In genomic region chr4:43705991-43706390, GRCm38 (mm10) we compare ENCODE assay signal across 29 mouse cellular contexts. TPM values are rescaled to one million over a fixed set of nuclear protein-coding genes. Genes with fewer than 3 reads are reported as not detected.
A peak's percentile ranks its signal among the peaks of the same experiment; 100 is the strongest.
DNase-seq lines count a peak whose midpoint lies in the region; ATAC-seq lines count a peak whose summit lies in the region.
"Had no signal": no experiment of that assay in that cellular context is flagged by ENCODE, and none has a peak within 500 bp of the region (broad histone marks: within the 10 kb centered on the region; RNA-seq: fewer than 3 reads in every experiment).

No protein-coding gene starts in this region.

- H3K27ac ChIP-seq in hindbrain, embryonic 10.5 days: 0 out of 2 replicates have a peak overlapping the region, but pooled peaks have one; percentile 16
- H3K27ac ChIP-seq in hindbrain, embryonic 16.5 days (ENCODE audit: low read depth, low read length): no peak overlapping the region
- H3K27ac ChIP-seq in kidney, embryonic 16.5 days (ENCODE audit: low read length): no peak overlapping the region
- H3K27ac ChIP-seq: embryonic facial prominence, embryonic 10.5 days; embryonic facial prominence, embryonic 12.5 days; forebrain, embryonic 13.5 days had no signal

- H3K36me3 ChIP-seq in hindbrain, embryonic 10.5 days: no peaks in the 10 kb centered on the region
- H3K36me3 ChIP-seq in hindbrain, embryonic 16.5 days (ENCODE audit: control insufficient read depth, insufficient read depth, low read length): no peaks in the 10 kb centered on the region
- H3K36me3 ChIP-seq in kidney, embryonic 16.5 days (ENCODE audit: insufficient read depth, low read length): no peaks in the 10 kb centered on the region
- no peaks in the 10 kb centered on the region for H3K36me3 ChIP-seq in megakaryocyte, embryonic 14.5 days (replicated peaks; ENCODE audit: low read length)
- H3K36me3 ChIP-seq: embryonic facial prominence, embryonic 10.5 days; embryonic facial prominence, embryonic 12.5 days; G1E had no signal

- no peak for DNase-seq in hindbrain, embryonic 10.5 days (ENCODE audit: low spot score)
- peak; percentile 50 to 64 for DNase-seq in kidney, postnatal 25 days
- peak; percentile 61 for DNase-seq in testis, postnatal 10 days (ENCODE audit: low spot score)
- DNase-seq in testis, postnatal 14 days (ENCODE audit: low spot score): no peak
- DNase-seq: adrenal gland, adult 8-10 months; adrenal gland, postnatal 14 days; adrenal gland, postnatal 36 days; B cell, adult 2 months; cerebellum, adult 11-12 months; cerebellum, adult 2 months; cerebellum, adult 9-10 months; cerebellum, postnatal 10 days; cerebellum, postnatal 25 days had no signal

- no peaks in the 10 kb centered on the region for H3K27me3 ChIP-seq in hindbrain, embryonic 10.5 days (ENCODE audit: insufficient read depth, poor library complexity, severe bottlenecking)
- no peaks in the 10 kb centered on the region; the same call in 1 of the 2 replicates for H3K27me3 ChIP-seq in hindbrain, embryonic 16.5 days (replicated peaks; ENCODE audit: control insufficient read depth, insufficient read depth, low read length)
- no peaks in the 10 kb centered on the region for H3K27me3 ChIP-seq in kidney, embryonic 16.5 days (ENCODE audit: insufficient read depth, low read length)
- H3K27me3 ChIP-seq in megakaryocyte, embryonic 14.5 days (replicated peaks): peaks cover 62% of the 10 kb centered on the region
- H3K27me3 ChIP-seq: embryonic facial prominence, embryonic 12.5 days; forebrain, embryonic 13.5 days; Patski had no signal

- no peak overlapping the region for H3K4me3 ChIP-seq in hindbrain, embryonic 10.5 days
- H3K4me3 ChIP-seq in hindbrain, embryonic 16.5 days (ENCODE audit: low read length): no peak overlapping the region
- no peak overlapping the region for H3K4me3 ChIP-seq in kidney, embryonic 16.5 days (ENCODE audit: low read length)
- peak overlapping the region; percentile 38 for H3K4me3 ChIP-seq in megakaryocyte, embryonic 14.5 days (replicated peaks)
- H3K4me3 ChIP-seq: embryonic facial prominence, embryonic 10.5 days; embryonic facial prominence, embryonic 12.5 days; forebrain, embryonic 13.5 days had no signal

- 88% methylated on average over 13 of the region's 13 CpGs for WGBS in hindbrain, embryonic 10.5 days
- 81% methylated on average over 13 of the region's 13 CpGs for WGBS in hindbrain, embryonic 16.5 days
- WGBS in kidney, embryonic 16.5 days: 69% methylated on average over 13 of the region's 13 CpGs

- no peak overlapping the region for H3K9ac ChIP-seq in hindbrain, embryonic 16.5 days (ENCODE audit: low read depth, low read length)
- no peak overlapping the region for H3K9ac ChIP-seq in kidney, embryonic 16.5 days (replicated peaks; ENCODE audit: low read length)
- H3K9ac ChIP-seq: embryonic facial prominence, embryonic 12.5 days; forebrain, embryonic 13.5 days had no signal

- no peaks in the 10 kb centered on the region for H3K9me3 ChIP-seq in hindbrain, embryonic 10.5 days
- H3K9me3 ChIP-seq in hindbrain, embryonic 16.5 days (ENCODE audit: control insufficient read depth, low read length): no peaks in the 10 kb centered on the region
- H3K9me3 ChIP-seq in kidney, embryonic 16.5 days (ENCODE audit: low read length): no peaks in the 10 kb centered on the region
- no peaks in the 10 kb centered on the region for H3K9me3 ChIP-seq in megakaryocyte, embryonic 14.5 days
- H3K9me3 ChIP-seq: embryonic facial prominence, embryonic 10.5 days; embryonic facial prominence, embryonic 12.5 days; forebrain, embryonic 13.5 days; G1E had no signal

- H3K4me2 ChIP-seq in hindbrain, embryonic 16.5 days (ENCODE audit: low read length): no peak overlapping the region
- H3K4me2 ChIP-seq in kidney, embryonic 16.5 days (replicated peaks; ENCODE audit: low read depth, low read length): no peak overlapping the region
- H3K4me2 ChIP-seq: embryonic facial prominence, embryonic 12.5 days; forebrain, embryonic 13.5 days had no signal

- ATAC-seq in hindbrain, embryonic 16.5 days: no peak
- ATAC-seq in kidney, embryonic 16.5 days (ENCODE audit: low FRiP score, low TSS enrichment): no peak
- ATAC-seq in megakaryocyte, adult 5-6 weeks (ENCODE audit: poor library complexity, severe bottlenecking): no peak
- ATAC-seq: activated CD4-positive, CD25-positive, alpha-beta regulatory T cell, adult 4 months; CD4-positive, CD25-positive, alpha-beta regulatory T cell, adult 4 months; forebrain, embryonic 13.5 days; Patski had no signal

- H3K4me1 ChIP-seq in hindbrain, embryonic 10.5 days (replicated peaks): peaks cover 8% of the 10 kb centered on the region
- no peaks in the 10 kb centered on the region for H3K4me1 ChIP-seq in hindbrain, embryonic 16.5 days (ENCODE audit: control insufficient read depth, insufficient read depth, low read depth, low read length)
- H3K4me1 ChIP-seq in kidney, embryonic 16.5 days (ENCODE audit: insufficient read depth, low read length): 0 out of 2 replicates have a peak, but pooled peaks cover 4% of the 10 kb centered on the region
- H3K4me1 ChIP-seq in megakaryocyte, embryonic 14.5 days: no peaks in the 10 kb centered on the region; the same call in 1 of the 2 replicates
- H3K4me1 ChIP-seq: embryonic facial prominence, embryonic 10.5 days; embryonic facial prominence, embryonic 12.5 days had no signal

RNA-seq across cellular contexts. Expression of gene Olfr71, which starts 4.1 kb away (rescaled TPM):
- not detected in 2 replicates for polyA plus RNA-seq in hindbrain, embryonic 10.5 days (2016; fragmentation: Nextera tagmentation; extraction: Ambion mirVana)
- polyA plus RNA-seq in hindbrain, embryonic 16.5 days (2015; fragmentation: Nextera tagmentation; extraction: Ambion mirVana): 0.11 TPM in 1 of 2 replicates, not detected in the other
- polyA plus RNA-seq in kidney, embryonic 16.5 days (2015; fragmentation: Nextera tagmentation; extraction: Ambion mirVana): not detected in 2 replicates
- polyA plus RNA-seq in megakaryocyte, embryonic 14.5 days (2012; ENCODE audit: insufficient read depth, low replicate concordance): not detected in 2 replicates
- not detected in 2 replicates for total RNA-seq in megakaryocyte, adult 5-6 weeks (2015)
- total RNA-seq in megakaryocyte, adult 5-6 weeks (2017): not detected in 2 replicates
- total RNA-seq: adrenal gland, adult 18-20 months; adrenal gland, adult 8-10 months; adrenal gland, postnatal 14 days; adrenal gland, postnatal 36 days; CH12.LX had no signal
- polyA plus RNA-seq: CD4-positive, CD25-positive, alpha-beta regulatory T cell, adult 4 months; cerebellum, adult 2 months; cortical plate, adult 2 months; embryonic facial prominence, embryonic 10.5 days; forebrain, embryonic 11.5 days; forebrain, embryonic 13.5 days; G1E; Patski had no signal

RNA-seq across cellular contexts. Expression of gene Olfr70, which starts 5.4 kb away (rescaled TPM):
- not detected in 2 replicates for polyA plus RNA-seq in hindbrain, embryonic 10.5 days (2016; fragmentation: Nextera tagmentation; extraction: Ambion mirVana)
- polyA plus RNA-seq in hindbrain, embryonic 16.5 days (2015; fragmentation: Nextera tagmentation; extraction: Ambion mirVana): 0.06 TPM in 1 of 2 replicates, not detected in the other
- polyA plus RNA-seq in kidney, embryonic 16.5 days (2015; fragmentation: Nextera tagmentation; extraction: Ambion mirVana): not detected in 2 replicates
- not detected in 2 replicates for polyA plus RNA-seq in megakaryocyte, embryonic 14.5 days (2012; ENCODE audit: insufficient read depth, low replicate concordance)
- total RNA-seq in megakaryocyte, adult 5-6 weeks (2015): not detected in 2 replicates
- total RNA-seq in megakaryocyte, adult 5-6 weeks (2017): not detected in 2 replicates
- total RNA-seq: adrenal gland, adult 18-20 months; adrenal gland, adult 8-10 months; adrenal gland, postnatal 14 days; adrenal gland, postnatal 36 days; CH12.LX; G1E had no signal
- polyA plus RNA-seq: activated CD4-positive, CD25-positive, alpha-beta regulatory T cell, adult 4 months; CD4-positive, CD25-positive, alpha-beta regulatory T cell, adult 4 months; cerebellum, adult 2 months; cortical plate, adult 2 months; embryonic facial prominence, embryonic 12.5 days; embryonic facial prominence, embryonic 14.5 days; forebrain, embryonic 11.5 days; forebrain, embryonic 13.5 days; G1E; Patski had no signal

RNA-seq across cellular contexts. Expression of gene Hrct1, which starts 21.0 kb away (rescaled TPM):
- 0.25 and 0.44 TPM in 2 replicates for polyA plus RNA-seq in hindbrain, embryonic 10.5 days (2016; fragmentation: Nextera tagmentation; extraction: Ambion mirVana)
- 0.49 and 0.75 TPM in 2 replicates for polyA plus RNA-seq in hindbrain, embryonic 16.5 days (2015; fragmentation: Nextera tagmentation; extraction: Ambion mirVana)
- polyA plus RNA-seq in kidney, embryonic 16.5 days (2015; fragmentation: Nextera tagmentation; extraction: Ambion mirVana): 1.1 and 1.3 TPM in 2 replicates
- polyA plus RNA-seq in megakaryocyte, embryonic 14.5 days (2012; ENCODE audit: insufficient read depth, low replicate concordance): 0.12 TPM in 1 of 2 replicates, not detected in the other
- total RNA-seq in megakaryocyte, adult 5-6 weeks (2015): not detected in 2 replicates
- not detected in 2 replicates for total RNA-seq in megakaryocyte, adult 5-6 weeks (2017)
- total RNA-seq: CH12.LX had no signal
- polyA plus RNA-seq: activated CD4-positive, CD25-positive, alpha-beta regulatory T cell, adult 4 months; CD4-positive, CD25-positive, alpha-beta regulatory T cell, adult 4 months; embryonic facial prominence, embryonic 10.5 days; forebrain, embryonic 11.5 days; G1E had no signal

RNA-seq across cellular contexts. Expression of gene Spaar, which starts 23.8 kb away (rescaled TPM):
- not detected in 2 replicates for polyA plus RNA-seq in hindbrain, embryonic 10.5 days (2016; fragmentation: Nextera tagmentation; extraction: Ambion mirVana)
- polyA plus RNA-seq in hindbrain, embryonic 16.5 days (2015; fragmentation: Nextera tagmentation; extraction: Ambion mirVana): 0.04 TPM in 1 of 2 replicates, not detected in the other
- polyA plus RNA-seq in kidney, embryonic 16.5 days (2015; fragmentation: Nextera tagmentation; extraction: Ambion mirVana): 0.17 and 0.20 TPM in 2 replicates
- not detected in 2 replicates for polyA plus RNA-seq in megakaryocyte, embryonic 14.5 days (2012; ENCODE audit: insufficient read depth, low replicate concordance)
- total RNA-seq in megakaryocyte, adult 5-6 weeks (2015): not detected in 2 replicates
- not detected in 2 replicates for total RNA-seq in megakaryocyte, adult 5-6 weeks (2017)
- total RNA-seq: CH12.LX had no signal
- polyA plus RNA-seq: CD4-positive, CD25-positive, alpha-beta regulatory T cell, adult 4 months; embryonic facial prominence, embryonic 10.5 days; embryonic facial prominence, embryonic 12.5 days; forebrain, embryonic 11.5 days; forebrain, embryonic 13.5 days; G1E had no signal

RNA-seq across cellular contexts. Expression of gene Fam221b, which starts 37.0 kb away (rescaled TPM):
- 1.8 and 2.4 TPM in 2 replicates for polyA plus RNA-seq in hindbrain, embryonic 10.5 days (2016; fragmentation: Nextera tagmentation; extraction: Ambion mirVana)
- polyA plus RNA-seq in hindbrain, embryonic 16.5 days (2015; fragmentation: Nextera tagmentation; extraction: Ambion mirVana): 1.5 and 2.0 TPM in 2 replicates
- polyA plus RNA-seq in kidney, embryonic 16.5 days (2015; fragmentation: Nextera tagmentation; extraction: Ambion mirVana): 1.6 and 3.2 TPM in 2 replicates
- 0.29 TPM in 1 of 2 replicates, not detected in the other for polyA plus RNA-seq in megakaryocyte, embryonic 14.5 days (2012; ENCODE audit: insufficient read depth, low replicate concordance)
- total RNA-seq in megakaryocyte, adult 5-6 weeks (2015): 0.11 TPM in 1 of 2 replicates, not detected in the other
- 0.20 and 0.33 TPM in 2 replicates for total RNA-seq in megakaryocyte, adult 5-6 weeks (2017)
- total RNA-seq: adrenal gland, postnatal 14 days had no signal

Comparison
In these comparisons a context has a peak if more than half of its experiments do, and no peak if none do; other contexts are left out.
1. DNase-seq: peak in kidney, postnatal 25 days (2 of 2) and testis, postnatal 10 days (single experiment); none in hindbrain, embryonic 10.5 days (single experiment) and testis, postnatal 14 days (single experiment).